Mouse (Mus musculus) E14TG2a.4 (cell line): Measurements from ENCODE around the gene Tll2.

Source experiments
- CTCF ChIP-seq: conservative IDR thresholded peaks from 2 replicates; pipeline ENCODE4 v1.5.1; 2014; ENCODE audit warnings: low read length
- NANOG ChIP-seq: IDR thresholded peaks from 2 replicates; pipeline ENCODE4 v1.6.1; 2014; ENCODE audit warnings: borderline replicate concordance, low read length, mixed read lengths
- POU5F1 ChIP-seq: IDR thresholded peaks from 2 replicates; pipeline ENCODE4 v1.6.1; 2014; ENCODE audit warnings: low read length, borderline replicate concordance

DNA sequence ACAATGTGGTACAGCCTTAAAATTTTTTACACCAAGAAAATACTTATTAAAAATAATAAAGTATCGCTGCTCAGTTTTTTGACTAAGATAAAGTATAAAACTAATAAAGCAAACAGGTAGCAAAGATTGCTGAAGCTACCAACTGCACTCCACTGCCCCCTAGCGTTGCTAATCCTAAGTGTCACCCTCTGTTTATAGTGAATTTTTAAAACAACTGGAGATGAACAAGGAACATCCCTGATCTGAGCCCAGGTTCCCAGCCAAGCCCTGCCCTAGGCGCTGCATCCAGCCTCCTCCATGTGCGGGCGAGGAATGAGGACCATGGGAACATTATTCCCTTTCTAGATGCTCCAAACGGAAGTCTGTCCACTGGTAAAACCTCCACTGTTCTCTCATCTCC is 37.9 kb upstream of the Tll2 start:
- TF ChIP-seq POU5F1: no peak
- TF ChIP-seq CTCF: peak; percentile 73
- TF ChIP-seq NANOG: no peak
